Mouse (Mus musculus) thymus, adult 2 months (tissue): ENCODE measurements at regions not wholly inside any gene's neighbourhood (a gene's known extent, or its start where the extent isn't known, plus 50 kb on each side); places are given as distances from the start of the nearest gene placed in this dataset.

Experiments
- CTCF ChIP-seq: fragments of 200-500 bp; IDR thresholded peaks from 2 replicates; pipeline ENCODE4 v1.5.1; 2012; ENCODE audit warnings: mild to moderate bottlenecking, control low read depth, low read length, moderate library complexity, borderline replicate concordance; ENCODE audit not compliant: control insufficient read depth, poor library complexity, insufficient read depth; ENCODE audit errors: extremely low read depth
- POLR2A ChIP-seq: fragments of 200-500 bp; IDR thresholded peaks from 2 replicates; pipeline ENCODE4 v1.6.1; 2012; ENCODE audit warnings: mild to moderate bottlenecking, low read length, control low read depth, moderate library complexity; ENCODE audit not compliant: control insufficient read depth, poor library complexity, insufficient read depth; ENCODE audit errors: extremely low read depth

GRCm38 (mm10) chr1:89400734-89401202, 53.8 kb upstream of the Agap1 start:
- no peak for TF ChIP-seq CTCF
- TF ChIP-seq POLR2A, result no peak
